Mouse (Mus musculus) lung, postnatal 25 days (tissue): Measurements from ENCODE around the gene Pafah1b1.

Experiments
- DNase-seq: peaks from one replicate; pipeline ENCODE4 v3.0.0; 2022; ENCODE audit warnings: low spot score

Gene Pafah1b1

GRCm38 (mm10) chr11:74720668-74721067 lies 3.8 kb downstream of the Pafah1b1 start:
- no peak for DNase-seq

GRCm38 (mm10) chr11:74715971-74716525 lies 8.4 kb downstream of the Pafah1b1 start:
- no peak for DNase-seq

- DNase-seq = no peak
Observed at GRCm38 (mm10) chr11:74710671-74711070, 13.8 kb downstream of the Pafah1b1 start.

GRCm38 (mm10) chr11:74708781-74709180 lies 15.7 kb downstream of the Pafah1b1 start:
- DNase-seq = no peak

GRCm38 (mm10) chr11:74704068-74704467 lies 20.4 kb downstream of the Pafah1b1 start:
- DNase-seq = no peak

- DNase-seq = no peak
Observed at GRCm38 (mm10) chr11:74699505-74699904, 25.0 kb downstream of the Pafah1b1 start.

- no peak for DNase-seq
Observed at GRCm38 (mm10) chr11:74692151-74692550, 32.3 kb downstream of the Pafah1b1 start.

GRCm38 (mm10) chr11:74675156-74675555 lies 49.3 kb downstream of the Pafah1b1 start:
- DNase-seq = no peak

GRCm38 (mm10) chr11:74674713-74675112 lies 49.8 kb downstream of the Pafah1b1 start:
- DNase-seq = no peak

GRCm38 (mm10) chr11:74673561-74673960 lies 50.9 kb downstream of the Pafah1b1 start:
- DNase-seq = no peak

GRCm38 (mm10) chr11:74672901-74673513 lies 51.5 kb downstream of the Pafah1b1 start:
- no peak for DNase-seq

GRCm38 (mm10) chr11:74671839-74672238 lies 52.6 kb downstream of the Pafah1b1 start:
- DNase-seq = no peak

GRCm38 (mm10) chr11:74671013-74671412 lies 53.5 kb downstream of the Pafah1b1 start:
- no peak for DNase-seq

GRCm38 (mm10) chr11:74670151-74670550 lies 54.3 kb downstream of the Pafah1b1 start:
- no peak for DNase-seq

GRCm38 (mm10) chr11:74668971-74669370 lies 55.5 kb downstream of the Pafah1b1 start:
- no peak for DNase-seq

- no peak for DNase-seq
Observed at GRCm38 (mm10) chr11:74668466-74668865, 56.0 kb downstream of the Pafah1b1 start.

- no peak for DNase-seq
Observed at GRCm38 (mm10) chr11:74667582-74668010, 56.9 kb downstream of the Pafah1b1 start.

- no peak for DNase-seq
Observed at GRCm38 (mm10) chr11:74666776-74667581, 57.5 kb downstream of the Pafah1b1 start.

GRCm38 (mm10) chr11:74666284-74666652 lies 58.2 kb downstream of the Pafah1b1 start:
- DNase-seq = no peak

GRCm38 (mm10) chr11:74665631-74666283 lies 58.7 kb downstream of the Pafah1b1 start:
- no peak for DNase-seq

- no peak for DNase-seq
Observed at GRCm38 (mm10) chr11:74664906-74665305, 59.6 kb downstream of the Pafah1b1 start.

- no peak for DNase-seq
Observed at GRCm38 (mm10) chr11:74664279-74664678, 60.2 kb downstream of the Pafah1b1 start.

GRCm38 (mm10) chr11:74662221-74662620 lies 62.2 kb downstream of the Pafah1b1 start:
- no peak for DNase-seq
